Mouse (Mus musculus): ENCODE results near the gene Mpc1.
"Not testable (repeated sequence)": the region's sequence is repeated elsewhere in the genome, so short reads cannot be mapped to it uniquely, and the experiment has no call there.

The Mpc1 gene

GRCm38 (mm10) chr17:8337159-8337558 lies 54.5 kb downstream of the Mpc1 start, which contains the start of gene Prr18:
Gene Prr18 (plus strand): TSS chr17:8337459.
- not testable (repeated sequence) for DNase-seq

- no peak for DNase-seq
These were observed 57.1 kb downstream of the Mpc1 start for GRCm38 (mm10) chr17:8339666-8340374.

GRCm38 (mm10) chr17:8340407-8341359 lies 58.0 kb downstream of the Mpc1 start:
- peak; percentile 41 to 57 for DNase-seq

- DNase-seq, result peak; percentile 8 to 12
These were observed 58.8 kb downstream of the Mpc1 start for GRCm38 (mm10) chr17:8341360-8341963.

- DNase-seq, result no peak
These were observed 60.0 kb downstream of the Mpc1 start for GRCm38 (mm10) chr17:8342706-8343105.

GRCm38 (mm10) chr17:8343416-8343815 lies 60.7 kb downstream of the Mpc1 start:
- DNase-seq, result peak; percentile 14 to 29
